Mouse (Mus musculus) olfactory bulb, adult 2 months (tissue): Measurements from ENCODE around the gene Fam83e.

Experiments
- CTCF ChIP-seq: fragments of 200-500 bp; IDR thresholded peaks from 2 replicates; pipeline ENCODE4 v1.5.1; 2012; ENCODE audit warnings: low read depth, mild to moderate bottlenecking, low read length, moderate library complexity; ENCODE audit not compliant: insufficient read depth
- POLR2A ChIP-seq: fragments of 200-500 bp; IDR thresholded peaks from 2 replicates; pipeline ENCODE4 v1.6.1; 2012; ENCODE audit warnings: mild to moderate bottlenecking, low read depth, low read length, moderate library complexity; ENCODE audit not compliant: insufficient read depth

- TF ChIP-seq POLR2A (no peak), CTCF (no peak)
These were observed 34.7 kb downstream of the Fam83e start for GRCm38 (mm10) chr7:45755703-45756102.
